Mouse (Mus musculus): ENCODE results near the gene Fam169a.
A peak's percentile ranks its signal among the peaks of the same experiment; 100 is the strongest.
"Not testable (repeated sequence)": the region's sequence is repeated elsewhere in the genome, so short reads cannot be mapped to it uniquely, and the experiment has no call there.

Fam169a gene

DNA sequence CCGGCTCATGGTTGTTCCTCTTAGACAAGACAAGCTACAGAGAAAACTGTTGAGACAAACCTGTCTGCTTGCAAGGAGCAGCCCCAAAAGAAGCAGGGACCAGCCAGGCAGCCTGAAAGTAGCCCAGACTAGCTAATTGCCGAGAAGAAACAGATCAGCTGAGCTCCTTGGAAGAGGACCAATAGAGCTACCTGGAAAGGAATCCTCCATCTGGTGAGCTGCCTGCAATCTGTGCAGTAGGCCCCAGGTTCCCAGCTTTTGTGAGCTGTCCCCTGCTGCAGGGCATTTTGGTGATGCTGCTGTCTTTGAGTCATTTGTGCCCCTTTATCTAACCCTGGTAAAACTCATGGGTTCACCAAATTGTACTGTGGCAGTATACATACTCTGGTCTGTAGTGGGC is 13.1 kb downstream of the Fam169a start:
- no peak for DNase-seq (ENCODE audit: low read depth, low spot score)

GRCm38 (mm10) chr13:97080615-97081014 is 13.5 kb downstream of the Fam169a start:
- no peak for DNase-seq (ENCODE audit: low read depth, low spot score)

GRCm38 (mm10) chr13:97082432-97082831 is 15.3 kb downstream of the Fam169a start:
- no peak for DNase-seq (ENCODE audit: low read depth, low spot score)

DNA sequence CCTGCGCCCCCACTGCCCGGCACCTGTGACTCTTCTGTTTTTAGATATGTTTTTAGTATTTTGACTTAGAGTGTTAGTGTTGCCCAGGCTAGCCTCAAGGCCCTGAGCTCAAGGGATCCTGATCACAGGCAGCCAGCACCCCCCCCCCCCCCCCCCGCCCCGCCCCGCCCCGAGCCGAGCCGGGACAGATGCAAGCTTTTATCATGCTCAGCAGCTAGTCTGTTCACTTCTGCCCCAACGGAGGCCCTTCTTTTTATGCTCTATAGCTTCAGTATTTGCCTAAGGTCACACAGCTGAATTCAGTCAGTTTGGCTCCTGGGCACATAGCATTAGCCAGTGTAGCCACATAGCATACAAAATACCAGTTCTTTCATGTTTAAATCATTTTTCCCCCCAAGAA is 19.2 kb downstream of the Fam169a start:
- DNase-seq (ENCODE audit: low read depth, low spot score), result no peak

- no peak for DNase-seq (ENCODE audit: low read depth, low spot score)
These were observed 20.3 kb downstream of the Fam169a start for GRCm38 (mm10) chr13:97087421-97087820.

- no peak for DNase-seq (ENCODE audit: low read depth, low spot score)
These were observed 21.1 kb downstream of the Fam169a start for GRCm38 (mm10) chr13:97088183-97088582.

GRCm38 (mm10) chr13:97095726-97096125 is 28.6 kb downstream of the Fam169a start:
- no peak for DNase-seq (ENCODE audit: low read depth, low spot score)

DNA sequence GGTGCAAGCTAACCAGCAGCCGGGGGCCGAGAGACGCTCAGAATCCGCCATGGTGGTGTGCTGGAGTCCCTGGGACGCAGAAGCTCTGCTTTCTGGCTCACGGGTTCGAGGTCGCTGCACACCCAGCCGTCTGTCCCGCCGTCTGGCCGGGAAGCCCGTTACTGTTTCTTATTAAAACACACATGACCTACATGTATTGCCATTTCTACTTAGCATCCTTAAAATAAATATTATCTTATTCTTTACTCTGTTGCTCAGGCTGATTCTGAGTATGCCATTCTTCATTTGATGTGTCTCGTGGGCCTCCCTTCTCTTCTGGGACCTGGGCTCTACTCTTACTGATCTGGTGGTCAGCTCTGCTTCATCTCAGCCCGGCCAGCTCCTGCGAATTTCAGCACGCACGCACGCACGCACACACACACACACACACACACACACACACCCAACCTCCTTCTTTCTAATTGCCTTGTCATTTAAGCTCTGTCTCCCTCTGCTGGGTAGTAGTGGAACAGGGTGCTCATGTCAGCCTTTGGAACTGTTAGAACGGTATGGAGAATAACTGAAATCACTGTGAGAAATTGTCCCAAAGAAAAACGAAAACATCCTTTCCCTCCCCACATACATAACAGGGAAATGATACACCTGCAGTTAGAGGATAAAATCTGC is 32.2 kb downstream of the Fam169a start, which contains the start of gene Gm6169:
Gene Gm6169, minus strand, starts transcription at position 51 of the 666 bp plus-strand sequence.
- DNase-seq (ENCODE audit: low read depth, low spot score), result peak; percentile 24

GRCm38 (mm10) chr13:97104996-97105395 is 37.9 kb downstream of the Fam169a start:
- no peak for DNase-seq (ENCODE audit: low read depth, low spot score)

- not testable (repeated sequence) for DNase-seq (ENCODE audit: low read depth, low spot score)
These were observed 40.6 kb downstream of the Fam169a start for GRCm38 (mm10) chr13:97107721-97108120.

GRCm38 (mm10) chr13:97109046-97109445 is 42.0 kb downstream of the Fam169a start:
- DNase-seq (ENCODE audit: low read depth, low spot score), result no peak

- no peak for DNase-seq (ENCODE audit: low read depth, low spot score)
These were observed 54.3 kb downstream of the Fam169a start for GRCm38 (mm10) chr13:97121341-97121740.

DNA sequence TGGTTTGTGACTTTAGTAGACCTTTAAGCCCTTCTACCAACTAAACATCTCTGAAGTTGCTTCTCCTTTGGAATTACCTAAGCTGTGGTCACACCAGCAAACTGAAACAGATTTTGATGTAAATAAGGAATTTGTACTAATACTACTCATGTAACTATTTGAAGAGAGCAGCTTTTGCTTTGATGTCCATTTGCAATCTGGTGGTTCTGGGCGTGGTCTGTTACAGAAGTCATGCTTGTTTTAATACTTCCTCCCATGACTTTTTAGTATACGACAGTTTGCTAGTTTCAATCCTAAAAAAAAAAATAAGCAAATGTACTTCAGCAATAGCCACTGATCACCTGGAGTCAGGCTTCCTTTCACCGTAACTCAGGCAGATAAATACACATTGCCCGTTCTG is 62.6 kb downstream of the Fam169a start:
- not testable (repeated sequence) for DNase-seq (ENCODE audit: low read depth, low spot score)

DNA sequence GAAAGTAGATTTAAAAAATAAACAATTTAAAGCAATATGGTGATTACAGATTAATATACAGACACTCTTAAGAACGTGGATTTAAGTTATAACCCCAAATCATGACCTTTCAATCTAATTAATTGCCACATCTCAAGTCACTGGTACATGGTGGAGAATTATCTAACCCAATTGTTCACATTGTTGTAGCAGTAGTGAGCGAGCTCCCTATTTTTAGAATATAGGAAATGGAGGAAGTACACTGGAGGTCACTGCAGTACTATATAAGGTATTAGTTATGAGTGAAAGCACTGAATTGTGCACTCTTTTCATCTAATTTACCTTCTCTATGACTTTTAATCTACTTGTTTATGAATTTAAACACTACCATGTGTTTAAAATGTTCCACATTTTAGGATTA is 63.3 kb downstream of the Fam169a start:
- not testable (repeated sequence) for DNase-seq (ENCODE audit: low read depth, low spot score)

DNA sequence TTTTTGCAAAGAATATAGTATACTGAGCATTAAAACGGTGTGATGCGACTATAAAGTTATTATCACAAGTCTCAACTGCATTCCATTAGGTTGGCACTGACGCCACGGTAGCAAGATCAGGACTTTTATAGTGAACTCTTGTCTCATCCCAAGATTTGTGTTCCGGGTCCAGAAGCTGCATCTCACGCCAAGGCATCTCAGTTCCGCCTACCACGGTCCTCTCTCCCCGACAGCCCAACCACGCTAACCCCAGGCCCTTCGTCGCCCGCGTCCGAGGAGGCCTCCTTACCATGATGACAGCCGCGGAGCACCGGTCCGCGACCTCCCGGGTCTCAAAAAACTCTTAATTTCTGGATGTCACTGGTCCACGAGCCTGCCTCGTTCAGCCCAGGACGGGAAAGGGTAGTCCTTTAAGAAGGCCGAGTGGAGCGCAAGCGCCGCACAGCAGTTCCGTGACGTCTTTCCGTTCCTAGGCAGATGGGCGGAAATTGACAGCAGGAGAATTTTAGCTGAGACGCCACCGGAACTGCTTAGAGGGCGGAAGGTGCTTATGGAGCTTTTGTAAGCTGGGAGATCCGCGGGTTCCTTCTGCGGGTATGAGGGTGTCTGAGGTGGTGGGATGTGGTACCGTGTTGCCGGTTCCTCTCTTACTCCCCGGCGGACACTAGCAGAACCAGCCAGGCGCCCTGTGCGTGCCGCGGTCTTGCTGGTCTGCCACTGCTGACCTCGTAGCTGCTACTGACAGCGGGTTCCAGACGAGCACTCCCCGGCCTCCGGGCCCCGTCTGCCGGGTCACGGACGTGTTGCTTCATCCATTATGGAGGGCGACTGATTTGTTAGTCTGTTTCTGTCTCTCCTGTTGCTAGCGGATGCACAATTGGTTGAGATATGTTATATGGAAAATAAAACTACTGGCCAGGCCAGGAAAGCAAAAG is 70.6 kb downstream of the Fam169a start, which contains the start of the genes Gfm2 and Nsa2:
Gene Gfm2, plus strand, starts transcription at position 472 of the 935 bp plus-strand sequence.
Gene Nsa2, minus strand, starts transcription at position 472 of the 935 bp plus-strand sequence.
- peak; percentile 88 for DNase-seq (ENCODE audit: low read depth, low spot score)

GRCm38 (mm10) chr13:97138404-97138931 is 71.4 kb downstream of the Fam169a start:
- not testable (repeated sequence) for DNase-seq (ENCODE audit: low read depth, low spot score)

- no peak for DNase-seq (ENCODE audit: low read depth, low spot score)
These were observed 75.2 kb downstream of the Fam169a start for GRCm38 (mm10) chr13:97142321-97142720.

DNA sequence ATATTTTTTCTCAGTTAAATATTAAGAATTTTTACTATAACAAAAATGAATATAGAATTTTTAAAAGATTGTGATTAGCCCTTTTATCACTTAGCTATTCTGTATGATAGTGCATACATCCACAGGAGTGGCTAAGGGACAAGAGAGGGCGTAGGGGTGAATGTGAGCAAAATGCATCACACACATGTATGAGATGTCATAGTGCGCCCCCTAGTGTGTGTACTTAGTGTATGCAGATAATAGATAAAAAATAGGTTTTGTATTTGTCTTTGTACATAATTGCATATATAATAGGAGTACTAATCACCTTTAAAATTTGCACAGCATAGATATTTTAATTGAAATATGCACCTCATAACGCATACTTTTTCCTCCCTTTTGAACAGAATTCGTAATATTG is 78.7 kb downstream of the Fam169a start:
- DNase-seq (ENCODE audit: low read depth, low spot score), result peak; percentile 17

GRCm38 (mm10) chr13:97175520-97176264 is 108.6 kb downstream of the Fam169a start:
- no peak for DNase-seq (ENCODE audit: low read depth, low spot score)

GRCm38 (mm10) chr13:97176731-97177130 is 109.6 kb downstream of the Fam169a start:
- DNase-seq (ENCODE audit: low read depth, low spot score), result no peak

DNA sequence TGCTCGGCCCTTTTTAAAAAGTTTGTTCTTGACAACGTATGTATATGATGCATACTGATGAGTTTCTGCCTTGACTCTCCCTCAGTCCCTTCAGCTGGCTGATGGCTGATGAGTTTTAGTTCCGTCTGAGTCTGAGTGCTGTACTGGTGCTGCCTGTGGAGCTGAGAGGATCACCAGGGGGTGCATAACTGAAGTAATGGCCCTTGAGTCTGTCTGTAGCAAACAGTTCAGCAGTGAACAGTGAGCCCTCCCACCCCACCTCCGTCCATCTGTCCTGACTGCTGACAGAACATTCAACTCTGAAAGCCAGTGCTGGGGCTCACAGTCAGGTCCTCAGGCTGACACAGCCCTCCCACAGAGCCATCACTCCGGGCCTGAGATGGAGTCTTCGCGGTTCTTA is 111.9 kb downstream of the Fam169a start:
- no peak for DNase-seq (ENCODE audit: low read depth, low spot score)
